8 mouse cellular contexts compared by ENCODE assay signal in genomic region chr9:107981684-107982605, GRCm38 (mm10). TPM values are rescaled to one million over a fixed set of nuclear protein-coding genes. Genes with fewer than 3 reads are reported as not detected.
DNase-seq lines count a peak whose midpoint lies in the region; ATAC-seq and TF ChIP-seq lines count a peak whose summit lies in the region.

No protein-coding gene starts in this region.

- no peak for TF ChIP-seq CTCF in thymus, adult 2 months (IDR thresholded peaks at IDR 0.05; ENCODE audit: borderline replicate concordance, control insufficient read depth, extremely low read depth, insufficient read depth, low read length, poor library complexity)

- TF ChIP-seq POLR2A in thymus, adult 2 months (IDR thresholded peaks at IDR 0.05; ENCODE audit: control insufficient read depth, extremely low read depth, insufficient read depth, low read length, poor library complexity) = no peak

- peaks cover 14% of the 10 kb centered on the region for H3K36me3 ChIP-seq in thymus, adult 2 months (ENCODE audit: control insufficient read depth, insufficient read depth, low read length)
- no peaks in the 10 kb centered on the region for H3K36me3 ChIP-seq in forebrain, embryonic 14.5 days (ENCODE audit: control insufficient read depth, insufficient read depth, low read length)
- H3K36me3 ChIP-seq in intestine, embryonic 16.5 days (ENCODE audit: control insufficient read depth, insufficient read depth, low read length) = no peaks in the 10 kb centered on the region
- peaks cover 77% of the 10 kb centered on the region for H3K36me3 ChIP-seq in liver, embryonic 15.5 days (replicated peaks)
- H3K36me3 ChIP-seq in stomach, embryonic 16.5 days (ENCODE audit: control insufficient read depth, insufficient read depth, low read length) = no peaks in the 10 kb centered on the region

- WGBS in thymus, adult 2 months = 38% methylated on average over 7 of the region's 7 CpGs
- WGBS in forebrain, embryonic 14.5 days = 55% methylated on average over 7 of the region's 7 CpGs
- WGBS in intestine, embryonic 16.5 days = 33% methylated on average over 7 of the region's 7 CpGs
- 26% methylated on average over 7 of the region's 7 CpGs for WGBS in liver, embryonic 15.5 days (ENCODE audit: insufficient replicate concordance)
- WGBS in stomach, embryonic 16.5 days = 26% methylated on average over 7 of the region's 7 CpGs

- peaks cover 56% of the 10 kb centered on the region for H3K4me1 ChIP-seq in thymus, adult 2 months (replicated peaks; ENCODE audit: control insufficient read depth, insufficient read depth, low read length)
- H3K4me1 ChIP-seq in forebrain, embryonic 14.5 days (ENCODE audit: control insufficient read depth, insufficient read depth, low read length) = peaks cover 6% of the 10 kb centered on the region
- peaks cover 31% of the 10 kb centered on the region for H3K4me1 ChIP-seq in intestine, embryonic 16.5 days (ENCODE audit: control insufficient read depth, insufficient read depth, low read length)
- H3K4me1 ChIP-seq in liver, embryonic 15.5 days (replicated peaks) = peaks cover 97% of the 10 kb centered on the region
- peaks cover 43% of the 10 kb centered on the region for H3K4me1 ChIP-seq in stomach, embryonic 16.5 days (ENCODE audit: control insufficient read depth, insufficient read depth, low read length)

- 0 out of 2 replicates have a peak overlapping the region, but pooled peaks have one; percentile 5 for H3K9ac ChIP-seq in forebrain, embryonic 14.5 days (ENCODE audit: low read length)
- H3K9ac ChIP-seq in intestine, embryonic 16.5 days (ENCODE audit: low read depth, low read length) = peak overlapping the region; percentile 81
- H3K9ac ChIP-seq in liver, embryonic 15.5 days = peak overlapping the region; percentile 82
- peak overlapping the region; percentile 81 for H3K9ac ChIP-seq in stomach, embryonic 16.5 days (ENCODE audit: low read length)

- no peaks in the 10 kb centered on the region for H3K9me3 ChIP-seq in forebrain, embryonic 14.5 days (replicated peaks; ENCODE audit: control insufficient read depth, low read length)
- no peaks in the 10 kb centered on the region for H3K9me3 ChIP-seq in intestine, embryonic 16.5 days (ENCODE audit: control insufficient read depth, low read length)
- H3K9me3 ChIP-seq in liver, embryonic 15.5 days (replicated peaks) = no peaks in the 10 kb centered on the region
- H3K9me3 ChIP-seq in stomach, embryonic 16.5 days (replicated peaks; ENCODE audit: control insufficient read depth, low read length) = no peaks in the 10 kb centered on the region

- no peak for DNase-seq in thymus, adult 2 months
- no peak for DNase-seq in thymus, postnatal 36 days
- no peak for DNase-seq in forebrain, embryonic 14.5 days (ENCODE audit: low spot score)
- no peak for DNase-seq in frontal cortex, postnatal 25 days (ENCODE audit: low spot score in 2 of 2)
- no peak for DNase-seq in MN1 (ENCODE audit: low spot score)

- H3K4me3 ChIP-seq in thymus, adult 2 months (ENCODE audit: control insufficient read depth, insufficient read depth, low read length) = no peak overlapping the region
- H3K4me3 ChIP-seq in forebrain, embryonic 14.5 days (ENCODE audit: low read depth, low read length) = no peak overlapping the region
- peak overlapping the region; percentile 86 for H3K4me3 ChIP-seq in intestine, embryonic 16.5 days (ENCODE audit: low read length)
- H3K4me3 ChIP-seq in liver, embryonic 15.5 days (replicated peaks) = peak overlapping the region; percentile 84
- peak overlapping the region; percentile 65 for H3K4me3 ChIP-seq in stomach, embryonic 16.5 days (replicated peaks; ENCODE audit: low read length)

- ATAC-seq in forebrain, embryonic 14.5 days = no peak
- peak; percentile 9; the same call in 1 of the 2 replicates for ATAC-seq in intestine, embryonic 16.5 days
- ATAC-seq in liver, embryonic 15.5 days (ENCODE audit: insufficient read depth) = no peak
- peak; percentile 22; the same call in 1 of the 2 replicates for ATAC-seq in stomach, embryonic 16.5 days (ENCODE audit: insufficient read depth, low FRiP score)

- no peaks in the 10 kb centered on the region for H3K27me3 ChIP-seq in thymus, adult 2 months (ENCODE audit: control insufficient read depth, insufficient read depth, low read length)
- H3K27me3 ChIP-seq in forebrain, embryonic 14.5 days (replicated peaks; ENCODE audit: control insufficient read depth, insufficient read depth, low read length) = no peaks in the 10 kb centered on the region
- no peaks in the 10 kb centered on the region for H3K27me3 ChIP-seq in intestine, embryonic 16.5 days (replicated peaks; ENCODE audit: control insufficient read depth, insufficient read depth, low read length)
- no peaks in the 10 kb centered on the region for H3K27me3 ChIP-seq in liver, embryonic 15.5 days
- no peaks in the 10 kb centered on the region for H3K27me3 ChIP-seq in stomach, embryonic 16.5 days (ENCODE audit: control insufficient read depth, insufficient read depth, low read length)

- H3K4me2 ChIP-seq in forebrain, embryonic 14.5 days (ENCODE audit: low read length) = peak overlapping the region; percentile 1; the same call in 1 of the 2 replicates
- H3K4me2 ChIP-seq in intestine, embryonic 16.5 days (ENCODE audit: low read depth, low read length) = peak overlapping the region; percentile 88
- H3K4me2 ChIP-seq in liver, embryonic 15.5 days = peak overlapping the region; percentile 92
- peak overlapping the region; percentile 81 for H3K4me2 ChIP-seq in stomach, embryonic 16.5 days (ENCODE audit: low read depth, low read length)

- peak overlapping the region; percentile 46; the same call in 1 of the 2 replicates for H3K27ac ChIP-seq in thymus, adult 2 months (ENCODE audit: control insufficient read depth, insufficient read depth, low read length)
- H3K27ac ChIP-seq in forebrain, embryonic 14.5 days (ENCODE audit: low read depth, low read length) = peak overlapping the region; percentile 46
- peak overlapping the region; percentile 100 for H3K27ac ChIP-seq in intestine, embryonic 16.5 days (ENCODE audit: low read length)
- peak overlapping the region; percentile 97 for H3K27ac ChIP-seq in liver, embryonic 15.5 days (replicated peaks)
- peak overlapping the region; percentile 100 for H3K27ac ChIP-seq in stomach, embryonic 16.5 days (ENCODE audit: low read length)

RNA-seq across cellular contexts. Expression of gene Gm20661, which starts 0.9 kb away (rescaled TPM):
- polyA plus RNA-seq in thymus, adult 2 months (2012; rRNA removed) = 0.58 and 0.93 TPM in 2 replicates
- polyA plus RNA-seq in forebrain, embryonic 14.5 days (2014; fragmentation: Nextera tagmentation; extraction: Ambion mirVana) = 0.56 and 0.83 TPM in 2 replicates
- polyA plus RNA-seq in intestine, embryonic 16.5 days (2015; fragmentation: Nextera tagmentation; extraction: Ambion mirVana) = 4.5 and 5.0 TPM in 2 replicates
- 0.54 and 0.66 TPM in 2 replicates for polyA plus RNA-seq in liver, embryonic 15.5 days (2015; fragmentation: Nextera tagmentation; extraction: Ambion mirVana)
- 5.9 and 7.5 TPM in 2 replicates for polyA plus RNA-seq in stomach, embryonic 16.5 days (2015; fragmentation: Nextera tagmentation; extraction: Ambion mirVana)

RNA-seq across cellular contexts. Expression of gene Inka1, which starts 3.7 kb away (rescaled TPM):
- polyA plus RNA-seq in thymus, adult 2 months (2012; rRNA removed) = 10.5 and 14.8 TPM in 2 replicates
- polyA plus RNA-seq in forebrain, embryonic 14.5 days (2014; fragmentation: Nextera tagmentation; extraction: Ambion mirVana) = 14.2 and 16.2 TPM in 2 replicates
- polyA plus RNA-seq in intestine, embryonic 16.5 days (2015; fragmentation: Nextera tagmentation; extraction: Ambion mirVana) = 34.0 and 35.8 TPM in 2 replicates
- 50.5 and 50.8 TPM in 2 replicates for polyA plus RNA-seq in liver, embryonic 15.5 days (2015; fragmentation: Nextera tagmentation; extraction: Ambion mirVana)
- 42.6 and 42.7 TPM in 2 replicates for polyA plus RNA-seq in stomach, embryonic 16.5 days (2015; fragmentation: Nextera tagmentation; extraction: Ambion mirVana)

RNA-seq across cellular contexts. Expression of gene Uba7, which starts 6.6 kb away (rescaled TPM):
- polyA plus RNA-seq in thymus, adult 2 months (2012; rRNA removed) = 208 and 267 TPM in 2 replicates
- polyA plus RNA-seq in forebrain, embryonic 14.5 days (2014; fragmentation: Nextera tagmentation; extraction: Ambion mirVana) = 3.1 and 4.7 TPM in 2 replicates
- polyA plus RNA-seq in intestine, embryonic 16.5 days (2015; fragmentation: Nextera tagmentation; extraction: Ambion mirVana) = 32.8 and 35.5 TPM in 2 replicates
- polyA plus RNA-seq in liver, embryonic 15.5 days (2015; fragmentation: Nextera tagmentation; extraction: Ambion mirVana) = 55.7 and 60.1 TPM in 2 replicates
- polyA plus RNA-seq in stomach, embryonic 16.5 days (2015; fragmentation: Nextera tagmentation; extraction: Ambion mirVana) = 34.8 and 40.0 TPM in 2 replicates

RNA-seq across cellular contexts. Expression of gene Cdhr4, which starts 10.4 kb away (rescaled TPM):
- 5.1 and 7.3 TPM in 2 replicates for polyA plus RNA-seq in thymus, adult 2 months (2012; rRNA removed)
- polyA plus RNA-seq in forebrain, embryonic 14.5 days (2014; fragmentation: Nextera tagmentation; extraction: Ambion mirVana) = 1.2 and 1.5 TPM in 2 replicates
- 9.0 and 9.6 TPM in 2 replicates for polyA plus RNA-seq in intestine, embryonic 16.5 days (2015; fragmentation: Nextera tagmentation; extraction: Ambion mirVana)
- polyA plus RNA-seq in liver, embryonic 15.5 days (2015; fragmentation: Nextera tagmentation; extraction: Ambion mirVana) = 1.1 and 1.5 TPM in 2 replicates
- polyA plus RNA-seq in stomach, embryonic 16.5 days (2015; fragmentation: Nextera tagmentation; extraction: Ambion mirVana) = 12.2 and 12.7 TPM in 2 replicates

RNA-seq across cellular contexts. Expression of gene Gm20662, which starts 14.2 kb away (rescaled TPM):
- 0.60 and 3.2 TPM in 2 replicates for polyA plus RNA-seq in thymus, adult 2 months (2012; rRNA removed)
- polyA plus RNA-seq in forebrain, embryonic 14.5 days (2014; fragmentation: Nextera tagmentation; extraction: Ambion mirVana) = 0.53 TPM in 1 of 2 replicates, not detected in the other
- 0.07 and 0.54 TPM in 2 replicates for polyA plus RNA-seq in intestine, embryonic 16.5 days (2015; fragmentation: Nextera tagmentation; extraction: Ambion mirVana)
- not detected in 2 replicates for polyA plus RNA-seq in liver, embryonic 15.5 days (2015; fragmentation: Nextera tagmentation; extraction: Ambion mirVana)
- polyA plus RNA-seq in stomach, embryonic 16.5 days (2015; fragmentation: Nextera tagmentation; extraction: Ambion mirVana) = 0.52 and 0.67 TPM in 2 replicates

Comparison
In these comparisons a context has a peak if more than half of its experiments do, and no peak if none do; other contexts are left out.
1. H3K27ac ChIP-seq: peak in every context shown above with its lines; median percentile 100 in intestine, embryonic 16.5 days; 100 in stomach, embryonic 16.5 days; 97 in liver, embryonic 15.5 days; 46 in thymus, adult 2 months; 46 in forebrain, embryonic 14.5 days.
2. H3K4me3 ChIP-seq: peak in intestine, embryonic 16.5 days (single experiment), liver, embryonic 15.5 days (single experiment) and stomach, embryonic 16.5 days (single experiment); none in thymus, adult 2 months (single experiment) and forebrain, embryonic 14.5 days (single experiment).
3. ATAC-seq: peak in intestine, embryonic 16.5 days (single experiment) and stomach, embryonic 16.5 days (single experiment); none in forebrain, embryonic 14.5 days (single experiment) and liver, embryonic 15.5 days (single experiment).
4. H3K4me2 ChIP-seq: peak in every context shown above with its lines; median percentile 92 in liver, embryonic 15.5 days; 88 in intestine, embryonic 16.5 days; 81 in stomach, embryonic 16.5 days; 1 in forebrain, embryonic 14.5 days.
5. H3K9ac ChIP-seq: peak in every context shown above with its lines; median percentile 82 in liver, embryonic 15.5 days; 81 in intestine, embryonic 16.5 days; 81 in stomach, embryonic 16.5 days; 5 in forebrain, embryonic 14.5 days.